Mouse (Mus musculus): ENCODE measurements around the gene Tas2r104. TPM values are rescaled to one million over a fixed set of nuclear protein-coding genes. Genes with fewer than 3 reads are reported as not detected.

Gene Tas2r104
- not detected in 2 replicates for polyA plus RNA-seq (2016; fragmentation: Nextera tagmentation; extraction: Ambion mirVana)

DNA sequence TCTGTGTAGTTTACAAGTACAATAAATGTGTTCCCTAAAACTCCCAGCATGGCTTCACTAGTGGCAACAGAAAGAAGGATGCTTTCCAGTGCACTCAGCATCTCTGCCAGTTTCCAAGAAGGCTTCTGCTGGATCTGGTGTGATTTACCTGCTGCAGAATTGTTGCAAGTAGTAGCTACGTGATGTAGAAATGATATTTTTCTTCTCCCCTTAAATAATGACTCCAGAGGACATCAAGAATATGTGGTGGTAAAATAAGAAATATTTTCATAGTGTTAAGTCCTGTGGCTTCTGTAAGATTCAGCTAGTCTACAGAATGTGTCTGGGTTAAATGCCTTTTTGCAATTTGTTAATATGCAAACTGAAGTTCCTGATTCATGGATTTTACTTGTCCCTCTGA is at the start of gene Tas2r104:
Tas2r104 (minus strand) TSS at position 101 of the 400 bp plus-strand sequence.
- H3K4me3 ChIP-seq = no peak within 1 kb of the TSS

DNA sequence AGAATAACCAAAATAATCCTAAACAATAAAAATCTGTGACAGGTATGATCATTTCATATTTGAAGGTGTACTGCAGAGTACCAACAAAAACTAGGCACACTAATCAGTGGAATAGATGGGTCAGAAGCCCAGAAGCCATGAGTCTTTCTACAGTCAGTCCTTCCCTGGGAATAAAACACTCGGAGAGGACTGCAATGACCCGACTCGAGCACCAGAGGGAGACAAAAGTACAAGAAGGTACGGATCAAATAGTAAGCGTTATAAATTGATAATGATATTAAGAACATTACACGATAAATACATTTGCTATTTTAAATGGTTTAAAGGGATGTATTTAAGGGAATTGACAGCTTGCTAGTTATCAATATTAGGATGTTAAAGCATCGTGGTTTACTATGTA is 27.3 kb upstream of the Tas2r104 start:
- H3K4me1 ChIP-seq = no peaks in the 10 kb centered on the region
- no peak for DNase-seq (ENCODE audit: low spot score)
- no peaks in the 10 kb centered on the region for H3K36me3 ChIP-seq (replicated peaks)
- WGBS = 47% methylated on average over 7 of the region's 7 CpGs
- H3K27ac ChIP-seq (replicated peaks) = no peak overlapping the region
- H3K27me3 ChIP-seq (replicated peaks; ENCODE audit: low read depth, poor library complexity, severe bottlenecking) = no peaks in the 10 kb centered on the region
- no peak overlapping the region for H3K4me3 ChIP-seq
- H3K9me3 ChIP-seq = peaks cover 19% of the 10 kb centered on the region; the same call in 1 of the 2 replicates

More for the DNA sequence above, at the start of gene Tas2r104:
- Histone ChIP-seq H3K27ac (replicated peaks) (no peak within 1 kb of the TSS), H3K36me3 (replicated peaks) (no peaks in the 10 kb centered on the region), H3K27me3 (replicated peaks; ENCODE audit: low read depth, poor library complexity, severe bottlenecking) (no peaks in the 10 kb centered on the region), H3K4me1 (no peaks in the 10 kb centered on the region), H3K9me3 (0 out of 2 replicates have a peak, but pooled peaks cover 3% of the 10 kb centered on the region)
- DNase-seq (ENCODE audit: low spot score) = no peak
- WGBS = 82% methylated on average over 1 of the region's 1 CpGs

DNA sequence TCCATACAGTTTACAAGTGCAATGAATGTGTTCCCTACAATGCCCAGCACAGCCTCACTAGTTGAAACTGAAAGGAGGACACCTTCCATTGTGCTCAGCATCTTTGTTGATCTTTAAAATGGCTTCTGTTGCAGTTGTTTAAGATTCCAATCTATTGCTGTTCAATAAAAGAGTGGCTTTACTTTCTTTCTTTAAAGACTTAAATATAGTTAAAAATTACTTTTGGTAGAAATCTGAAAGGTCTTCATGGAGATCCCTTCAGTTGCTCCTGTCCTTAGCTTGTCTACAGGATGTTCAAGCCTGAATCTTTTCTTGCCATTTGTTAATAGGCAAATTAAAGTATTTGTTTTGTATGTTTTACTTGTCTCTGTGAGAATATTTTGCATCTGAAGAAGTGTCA is 4.4 kb upstream of the Tas2r104 start, which contains the start of gene Tas2r114:
Tas2r114 (minus strand) TSS at position 101 of the 400 bp plus-strand sequence.
- Histone ChIP-seq H3K36me3 (replicated peaks) (no peaks in the 10 kb centered on the region), H3K9me3 (peaks cover 16% of the 10 kb centered on the region), H3K27ac (replicated peaks) (no peak within 1 kb of the TSS), H3K4me1 (no peaks in the 10 kb centered on the region), H3K27me3 (replicated peaks; ENCODE audit: low read depth, poor library complexity, severe bottlenecking) (no peaks in the 10 kb centered on the region), H3K4me3 (no peak within 1 kb of the TSS)
- DNase-seq (ENCODE audit: low spot score) = no peak

DNA sequence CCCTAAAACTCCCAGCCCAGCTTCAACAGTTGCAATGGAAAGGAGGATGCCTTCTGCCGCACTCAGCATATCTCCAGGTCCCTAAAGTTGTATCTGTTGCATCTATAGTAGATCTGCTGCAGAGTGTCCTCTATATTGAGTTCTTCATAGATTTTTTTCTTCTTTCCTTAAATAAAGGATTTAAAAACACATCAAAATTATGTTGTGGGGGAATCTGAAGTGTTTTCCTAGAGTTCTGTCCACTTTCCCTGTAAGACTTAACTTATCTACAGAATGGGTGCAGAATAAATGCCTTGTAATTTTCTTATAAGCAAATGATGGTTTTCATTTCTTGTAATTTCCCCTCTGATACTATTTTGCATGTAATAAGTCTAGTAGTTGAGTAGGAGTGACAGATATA is 1.9 kb upstream of the Tas2r104 start, which contains the start of gene Tas2r105:
Tas2r105 (minus strand) TSS at position 101 of the 400 bp plus-strand sequence.
- H3K4me1 ChIP-seq = no peaks in the 10 kb centered on the region

DNA sequence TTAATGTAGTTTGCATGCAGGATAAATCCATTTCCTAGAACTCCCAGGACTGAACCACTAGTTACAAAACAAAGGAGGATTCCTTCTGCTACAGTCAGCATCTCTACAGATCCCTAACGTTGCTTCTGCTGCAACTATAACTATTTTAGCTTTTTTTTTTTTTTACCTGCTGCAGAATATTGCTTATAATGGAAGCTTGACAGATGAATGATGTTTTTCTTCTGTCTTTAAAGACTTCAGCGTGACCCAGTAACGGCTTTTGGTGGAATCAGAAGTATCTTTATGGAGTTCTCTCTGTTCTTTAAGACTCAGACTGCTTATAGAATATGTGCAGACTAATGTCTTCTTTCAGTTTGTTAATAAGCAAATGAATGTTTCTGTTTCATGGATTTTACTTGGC is 6.8 kb downstream of the Tas2r104 start, which contains the start of gene Tas2r106:
Tas2r106 (minus strand) TSS at position 101 of the 400 bp plus-strand sequence.
- DNase-seq (ENCODE audit: low spot score) = no peak
- H3K9me3 ChIP-seq = peaks cover 6% of the 10 kb centered on the region
- no peaks in the 10 kb centered on the region for H3K27me3 ChIP-seq (replicated peaks; ENCODE audit: low read depth, poor library complexity, severe bottlenecking)
- 79% methylated on average over 3 of the region's 3 CpGs for WGBS
- no peak within 1 kb of the TSS for H3K4me3 ChIP-seq
- no peaks in the 10 kb centered on the region for H3K4me1 ChIP-seq
- no peak within 1 kb of the TSS for H3K27ac ChIP-seq (replicated peaks)
- H3K36me3 ChIP-seq (replicated peaks) = no peaks in the 10 kb centered on the region

More for the DNA sequence above, 1.9 kb upstream of the Tas2r104 start, which contains the start of gene Tas2r105:
- H3K9me3 ChIP-seq = peaks cover 10% of the 10 kb centered on the region; the same call in 1 of the 2 replicates
- 78% methylated on average over 1 of the region's 1 CpGs for WGBS
- no peak within 1 kb of the TSS for H3K27ac ChIP-seq (replicated peaks)
- H3K4me3 ChIP-seq = no peak within 1 kb of the TSS
- no peak for DNase-seq (ENCODE audit: low spot score)
- H3K27me3 ChIP-seq (replicated peaks; ENCODE audit: low read depth, poor library complexity, severe bottlenecking) = no peaks in the 10 kb centered on the region
- no peaks in the 10 kb centered on the region for H3K36me3 ChIP-seq (replicated peaks)

DNA sequence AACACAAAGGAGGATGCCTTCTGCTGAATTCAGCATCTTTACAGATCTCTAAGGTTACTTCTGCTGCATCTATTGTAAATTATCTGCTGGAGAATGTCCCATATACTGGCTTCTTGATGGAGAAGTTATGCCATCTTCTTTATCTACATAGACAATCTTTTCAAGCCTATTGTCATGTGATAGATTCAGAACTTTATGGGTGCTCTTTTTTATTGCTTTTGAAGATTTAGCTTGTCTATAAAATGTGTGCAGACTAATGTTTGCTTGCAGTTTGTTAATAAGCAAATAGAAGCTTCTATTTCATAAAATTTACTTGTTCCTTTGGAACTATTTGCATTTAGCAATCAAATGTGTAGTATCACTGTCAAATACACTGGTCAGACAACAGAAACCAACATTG is 25.5 kb downstream of the Tas2r104 start, which contains the start of gene Tas2r107:
Tas2r107 (minus strand) TSS at position 101 of the 400 bp plus-strand sequence.
- H3K4me3 ChIP-seq = no peak within 1 kb of the TSS
- no peaks in the 10 kb centered on the region for H3K36me3 ChIP-seq (replicated peaks)
- no peak for DNase-seq (ENCODE audit: low spot score)
- H3K4me1 ChIP-seq = no peaks in the 10 kb centered on the region
- H3K9me3 ChIP-seq = peaks cover 12% of the 10 kb centered on the region; the same call in 1 of the 2 replicates
- H3K27me3 ChIP-seq (replicated peaks; ENCODE audit: low read depth, poor library complexity, severe bottlenecking) = no peaks in the 10 kb centered on the region
- no peak within 1 kb of the TSS for H3K27ac ChIP-seq (replicated peaks)

Other genes starting within 250 kb of the Tas2r104 start
- not detected in 2 replicates for gene 5430401F13Rik, start 199.3 kb downstream of the Tas2r104 start, polyA plus RNA-seq (2016; fragmentation: Nextera tagmentation; extraction: Ambion mirVana)
- not detected in 2 replicates for gene Gm6619, start 199.3 kb downstream of the Tas2r104 start, polyA plus RNA-seq (2016; fragmentation: Nextera tagmentation; extraction: Ambion mirVana)
- not detected in 2 replicates for gene Tas2r130, start 54.8 kb downstream of the Tas2r104 start, polyA plus RNA-seq (2016; fragmentation: Nextera tagmentation; extraction: Ambion mirVana)
- not detected in 2 replicates for gene Tas2r107, start 25.6 kb downstream of the Tas2r104 start, polyA plus RNA-seq (2016; fragmentation: Nextera tagmentation; extraction: Ambion mirVana)
- not detected in 2 replicates for gene Tas2r106, start 6.9 kb downstream of the Tas2r104 start, polyA plus RNA-seq (2016; fragmentation: Nextera tagmentation; extraction: Ambion mirVana)
- not detected in 2 replicates for gene Tas2r105, start 1.8 kb upstream of the Tas2r104 start, polyA plus RNA-seq (2016; fragmentation: Nextera tagmentation; extraction: Ambion mirVana)
- gene Tas2r114, start 4.3 kb upstream of the Tas2r104 start, polyA plus RNA-seq (2016; fragmentation: Nextera tagmentation; extraction: Ambion mirVana) = not detected in 2 replicates